Mouse (Mus musculus) neutrophil, adult 65 days (primary cell): Measurements from ENCODE around the gene Scgb2b21. TPM values are rescaled to one million over a fixed set of nuclear protein-coding genes. Genes with fewer than 3 reads are reported as not detected.

Source experiments
- total RNA-seq: library from RNA; stranded (reverse); gene quantifications from 2 replicates; pipeline ENCODE4 v1.2.4, GENCODE M21; 2023

The Scgb2b21 gene
- total RNA-seq, result not detected in 2 replicates

GRCm38 (mm10) chr7:33520358-33520757 is at the start of gene Scgb2b21:
Gene Scgb2b21 (minus strand): TSS chr7:33520458.

Other genes starting within 250 kb of the Scgb2b21 start
- not detected in 2 replicates for gene Scgb2b19, start 240.1 kb downstream of the Scgb2b21 start, total RNA-seq
- not detected in 2 replicates for gene Scgb1b19, start 233.2 kb downstream of the Scgb2b21 start, total RNA-seq
- gene Scgb2b20, start 154.1 kb downstream of the Scgb2b21 start, total RNA-seq, result not detected in 2 replicates
- gene Scgb1b20, start 147.2 kb downstream of the Scgb2b21 start, total RNA-seq, result not detected in 2 replicates
- not detected in 2 replicates for gene Scgb2b24, start 218.9 kb upstream of the Scgb2b21 start, total RNA-seq
- gene Scgb1b24, start 223.3 kb upstream of the Scgb2b21 start, total RNA-seq, result not detected in 2 replicates